Mouse (Mus musculus) limb, embryonic 14.5 days (tissue): ENCODE measurements around the gene Pias1. TPM values are rescaled to one million over a fixed set of nuclear protein-coding genes. Genes with fewer than 3 reads are reported as not detected.

ENCODE experiments used
- ATAC-seq: fragments of 200-750 bp; cut with Nextera tagmentation; 2 replicates; pipeline ENCODE4 v1.8.0; 2017; ENCODE audit warnings: low read depth, moderate number of reproducible peaks, moderate TSS enrichment; ENCODE audit not compliant: low FRiP score
- DNase-seq: peaks from one replicate; pipeline ENCODE4 v3.0.0-alpha.2; 2015; ENCODE audit warnings: low spot score
- H3K27ac ChIP-seq: fragments of 300-500 bp; sonication (generic); replicated peaks from 2 replicates; pipeline ENCODE4 v1.5.1; 2014; ENCODE audit warnings: low read depth, mild to moderate bottlenecking, low read length, moderate library complexity, mixed read lengths
- H3K27me3 ChIP-seq: fragments of 300-500 bp; sonication (generic); 2 replicates; pipeline ENCODE4 v1.6.1; 2014; ENCODE audit warnings: low read length, mixed read lengths; ENCODE audit not compliant: control insufficient read depth, insufficient read depth
- H3K36me3 ChIP-seq: fragments of 300-500 bp; sonication (generic); 2 replicates; pipeline ENCODE4 v1.6.1; 2014; ENCODE audit warnings: mild to moderate bottlenecking, low read length, moderate library complexity, mixed read lengths; ENCODE audit not compliant: control insufficient read depth, insufficient read depth
- H3K4me1 ChIP-seq: fragments of 300-500 bp; sonication (generic); 2 replicates; pipeline ENCODE4 v1.6.1; 2014; ENCODE audit warnings: antibody characterized with exemption, low read length, mixed read lengths; ENCODE audit not compliant: control insufficient read depth, insufficient read depth
- H3K4me2 ChIP-seq: fragments of 300-500 bp; sonication (generic); replicated peaks from 2 replicates; pipeline ENCODE4 v1.6.1; 2014; ENCODE audit warnings: low read depth, mild to moderate bottlenecking, low read length, moderate library complexity; ENCODE audit not compliant: severe bottlenecking
- H3K4me3 ChIP-seq: fragments of 300-500 bp; sonication (generic); replicated peaks from 2 replicates; pipeline ENCODE4 v1.5.1; 2014; ENCODE audit warnings: low read length
- H3K9ac ChIP-seq: fragments of 300-500 bp; sonication (generic); 2 replicates; pipeline ENCODE4 v1.6.1; 2014; ENCODE audit warnings: mild to moderate bottlenecking, low read depth, low read length, moderate library complexity; ENCODE audit not compliant: severe bottlenecking
- H3K9me3 ChIP-seq: fragments of 300-500 bp; sonication (generic); 2 replicates; pipeline ENCODE4 v1.6.1; 2016; ENCODE audit warnings: low read length; ENCODE audit not compliant: control insufficient read depth
- POLR2A ChIP-seq: fragments of 200-500 bp; IDR thresholded peaks from 2 replicates; pipeline ENCODE4 v1.8.0; 2012; ENCODE audit warnings: inconsistent platforms, mild to moderate bottlenecking, moderate library complexity, borderline replicate concordance; ENCODE audit not compliant: insufficient read depth, insufficient read length; ENCODE audit errors: extremely low read depth
- WGBS: fragments of 180-500 bp; shearing (Covaris S2); extraction: QIAGEN DNeasy Blood & Tissue Kit; methylation state at CpG from one replicate; pipeline ENCODE4 v1.1.7; 2014; 5-methylcytosine and 5-hydroxymethylcytosine counted together
- polyA plus RNA-seq, 2 experiments: library from polyadenylated mRNA; depleted of rRNA in 1 of 2; stranded (reverse) in 1 of 2; unstranded in 1 of 2; fragments of >200 nt; fragmentation: Nextera tagmentation in 1 of 2; extraction: Ambion mirVana in 1 of 2; gene quantifications; 2 replicates each; pipeline versions ENCODE4 v1.2.1 to v1.2.3; 2012 to 2014

Gene Pias1
- polyA plus RNA-seq, 2 experiments = 33.0 to 52.4 TPM

DNA sequence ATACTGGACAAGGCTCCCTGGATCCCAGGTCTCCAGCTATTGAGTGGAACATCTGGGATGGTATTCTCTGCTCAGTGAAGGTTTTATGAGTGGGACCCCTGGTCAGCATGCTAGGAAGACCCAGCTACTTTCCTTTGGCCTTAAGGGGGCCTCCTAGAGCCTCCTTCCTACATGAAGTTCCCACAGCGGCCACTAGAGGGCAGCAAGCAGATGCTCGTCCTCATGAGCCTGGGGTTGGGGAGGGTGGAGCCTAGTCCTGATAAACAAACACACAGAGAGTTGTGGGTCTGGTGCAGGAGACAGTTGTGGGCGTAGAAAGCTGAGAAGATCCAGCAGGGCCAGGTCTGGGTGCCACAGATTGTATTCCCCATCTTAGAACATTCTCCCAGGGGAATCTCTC lies 140.0 kb downstream of the Pias1 start:
- peaks cover 4% of the 10 kb centered on the region; the same call in 1 of the 2 replicates for H3K4me1 ChIP-seq
- H3K4me2 ChIP-seq = no peak overlapping the region
- TF ChIP-seq POLR2A = no peak
- no peak overlapping the region for H3K9ac ChIP-seq
- no peak overlapping the region for H3K27ac ChIP-seq
- H3K27me3 ChIP-seq = no peaks in the 10 kb centered on the region
- 5% methylated on average over 3 of the region's 3 CpGs for WGBS
- H3K9me3 ChIP-seq = no peaks in the 10 kb centered on the region
- no peak overlapping the region for H3K4me3 ChIP-seq
- DNase-seq (peak; percentile 77), ATAC-seq (peak; percentile 60)
- H3K36me3 ChIP-seq = peaks cover 41% of the 10 kb centered on the region

DNA sequence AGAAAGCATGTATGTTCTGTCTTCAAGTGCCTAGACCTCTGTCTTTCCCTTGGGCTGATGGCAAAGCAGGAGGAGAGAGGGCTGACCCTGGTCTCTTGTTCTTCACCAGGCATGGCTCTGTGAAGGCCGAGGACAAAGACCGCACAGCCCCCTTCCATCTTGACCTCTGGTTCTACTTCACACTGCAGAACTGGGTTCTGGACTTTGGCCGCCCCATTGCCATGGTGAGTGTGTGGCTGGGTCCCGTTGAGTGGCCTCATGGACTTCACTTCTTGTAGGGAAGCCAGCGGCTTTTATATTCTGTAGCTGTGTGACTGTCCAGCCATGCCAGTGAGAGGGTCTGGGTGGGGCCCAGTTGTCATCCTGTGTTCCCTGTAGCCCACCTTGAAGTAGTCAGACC lies 143.3 kb downstream of the Pias1 start:
- Histone ChIP-seq H3K9ac (no peak overlapping the region), H3K27me3 (no peaks in the 10 kb centered on the region), H3K4me3 (no peak overlapping the region), H3K4me2 (no peak overlapping the region), H3K4me1 (peaks cover 6% of the 10 kb centered on the region; the same call in 1 of the 2 replicates), H3K27ac (no peak overlapping the region), H3K9me3 (no peaks in the 10 kb centered on the region), H3K36me3 (peaks cover 19% of the 10 kb centered on the region; the same call in 1 of the 2 replicates)
- 91% methylated on average over 5 of the region's 5 CpGs for WGBS
- TF ChIP-seq POLR2A = no peak
- DNase-seq (no peak), ATAC-seq (no peak)

DNA sequence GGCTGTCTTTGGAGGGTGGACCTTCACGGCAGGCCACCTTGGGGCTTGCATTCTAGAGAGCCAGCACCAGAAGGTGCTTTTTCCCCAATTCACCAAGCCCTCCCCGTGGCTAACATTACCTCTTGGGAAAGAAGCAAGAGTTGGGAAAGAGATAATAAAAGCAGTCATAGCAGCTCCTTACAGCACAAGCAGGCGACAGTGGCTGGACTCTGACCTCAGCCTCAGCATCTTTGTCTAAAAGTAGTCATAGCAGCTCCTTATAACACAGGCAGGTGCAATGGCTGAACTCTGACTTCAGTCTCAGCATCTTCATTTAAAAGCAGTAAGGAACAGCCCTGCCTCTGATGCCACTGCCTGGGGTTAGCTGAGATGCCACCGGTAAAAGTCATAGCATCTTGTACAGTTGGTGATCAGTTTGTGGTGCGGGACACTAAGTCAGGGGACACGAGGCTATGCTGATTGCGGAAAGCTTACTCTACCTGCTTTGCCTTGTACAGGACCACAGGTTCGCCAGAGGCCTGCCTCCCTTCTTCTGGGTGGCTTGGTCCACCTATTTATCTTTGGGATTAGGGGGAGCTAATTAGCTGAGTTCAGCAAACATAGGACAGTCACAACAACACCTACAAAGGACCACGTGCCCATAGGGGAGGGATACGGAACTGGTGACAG lies 144.2 kb downstream of the Pias1 start:
- no peak overlapping the region for H3K4me3 ChIP-seq
- peaks cover 11% of the 10 kb centered on the region; the same call in 1 of the 2 replicates for H3K36me3 ChIP-seq
- no peak overlapping the region for H3K4me2 ChIP-seq
- H3K4me1 ChIP-seq = peaks cover 8% of the 10 kb centered on the region; the same call in 1 of the 2 replicates
- no peak for TF ChIP-seq POLR2A
- ATAC-seq (no peak), DNase-seq (no peak)
- no peaks in the 10 kb centered on the region for H3K9me3 ChIP-seq
- H3K9ac ChIP-seq = no peak overlapping the region
- H3K27ac ChIP-seq = no peak overlapping the region
- 82% methylated on average over 10 of the region's 10 CpGs for WGBS
- no peaks in the 10 kb centered on the region for H3K27me3 ChIP-seq

DNA sequence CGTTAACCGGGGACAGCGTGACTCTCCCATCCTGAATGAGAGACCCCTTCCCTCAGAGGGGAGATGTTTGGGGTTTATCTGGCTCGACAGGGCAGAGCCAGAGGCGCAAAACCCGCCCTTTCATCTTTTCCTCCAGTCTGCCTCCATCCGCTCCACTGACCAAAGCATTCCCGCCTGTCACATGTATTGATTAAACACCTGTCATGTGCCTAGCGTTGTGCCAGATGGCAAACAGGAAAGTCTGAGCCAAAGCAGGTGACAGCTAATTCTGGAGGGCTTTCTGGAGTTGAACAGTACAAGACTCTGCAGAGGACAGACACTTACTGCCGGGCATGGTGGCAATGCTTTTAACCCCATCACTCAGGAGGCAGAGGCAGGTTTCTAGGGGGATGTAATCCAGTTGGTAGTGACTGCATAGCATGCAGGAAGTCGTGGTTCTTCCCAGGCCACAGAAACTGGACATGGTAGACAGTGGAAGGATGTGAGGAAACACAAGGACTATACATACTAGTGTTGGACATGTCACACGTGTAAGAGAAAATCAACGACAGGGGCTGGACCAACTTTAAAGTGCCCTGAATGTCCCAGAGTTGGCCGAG lies 148.5 kb downstream of the Pias1 start:
- no peak; the same call in 1 of the 2 replicates for ATAC-seq
- Histone ChIP-seq H3K27me3 (no peaks in the 10 kb centered on the region), H3K9ac (peak overlapping the region; percentile 82), H3K36me3 (no peaks in the 10 kb centered on the region), H3K4me2 (peak overlapping the region; percentile 92), H3K4me3 (peak overlapping the region; percentile 67), H3K4me1 (peaks cover 8% of the 10 kb centered on the region; the same call in 1 of the 2 replicates), H3K9me3 (no peaks in the 10 kb centered on the region), H3K27ac (peak overlapping the region; percentile 83)
- TF ChIP-seq POLR2A = no peak
- WGBS = 13% methylated on average over 14 of the region's 14 CpGs
- DNase-seq = peak; percentile 15

DNA sequence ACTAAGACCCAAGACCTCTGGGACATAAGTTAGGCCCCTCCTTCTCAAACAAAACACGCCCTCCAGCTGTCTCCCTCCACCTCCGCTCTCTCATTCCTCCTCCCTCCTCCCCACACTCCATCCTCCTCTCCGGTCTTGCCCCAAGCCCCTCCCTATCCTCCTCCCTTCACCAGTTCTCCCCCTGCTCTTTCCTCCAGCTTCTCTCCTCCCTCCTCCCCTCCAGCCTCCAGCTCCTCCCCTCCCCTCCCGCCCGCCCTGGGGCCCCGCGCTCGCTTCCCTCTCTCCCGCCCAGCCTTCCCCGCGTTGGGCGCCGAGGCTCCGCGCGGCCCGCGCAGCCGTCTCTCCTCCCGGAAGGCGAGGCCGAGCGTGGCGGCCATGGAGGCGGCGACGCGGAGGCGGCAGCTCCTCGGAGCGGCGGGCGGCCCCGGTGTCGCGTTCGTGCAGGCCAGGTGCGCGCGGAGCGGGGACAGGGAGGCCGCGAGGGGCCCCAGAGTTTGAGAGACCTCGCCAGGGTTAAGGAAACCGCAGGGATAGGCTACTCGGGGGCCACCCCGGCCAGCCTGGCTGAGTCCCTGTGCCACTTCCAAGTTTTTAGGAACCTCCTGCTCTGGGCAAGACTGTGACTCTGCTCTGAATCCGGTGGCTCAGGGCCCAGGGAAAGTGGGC lies 149.1 kb downstream of the Pias1 start, which contains the start of gene Cln6:
Gene Cln6, plus strand, starts transcription at position 280 of the 666 bp plus-strand sequence.
- WGBS = 1% methylated on average over 47 of the region's 48 CpGs
- peak; percentile 90 for ATAC-seq
- Histone ChIP-seq H3K9me3 (no peaks in the 10 kb centered on the region), H3K27ac (peak within 1 kb of the TSS; percentile 83), H3K4me2 (peak within 1 kb of the TSS; percentile 92), H3K4me3 (peak within 1 kb of the TSS; percentile 67), H3K4me1 (peaks cover 8% of the 10 kb centered on the region; the same call in 1 of the 2 replicates), H3K27me3 (no peaks in the 10 kb centered on the region), H3K9ac (peak within 1 kb of the TSS; percentile 82), H3K36me3 (no peaks in the 10 kb centered on the region)
- TF ChIP-seq POLR2A = 0 out of 2 replicates have a peak, but pooled peaks have one; percentile 65
- DNase-seq = peak; percentile 91
